Mouse (Mus musculus): ENCODE results near the gene Arl15.
"Not testable (repeated sequence)": the region's sequence is repeated elsewhere in the genome, so short reads cannot be mapped to it uniquely, and the experiment has no call there.

Gene Arl15

DNA sequence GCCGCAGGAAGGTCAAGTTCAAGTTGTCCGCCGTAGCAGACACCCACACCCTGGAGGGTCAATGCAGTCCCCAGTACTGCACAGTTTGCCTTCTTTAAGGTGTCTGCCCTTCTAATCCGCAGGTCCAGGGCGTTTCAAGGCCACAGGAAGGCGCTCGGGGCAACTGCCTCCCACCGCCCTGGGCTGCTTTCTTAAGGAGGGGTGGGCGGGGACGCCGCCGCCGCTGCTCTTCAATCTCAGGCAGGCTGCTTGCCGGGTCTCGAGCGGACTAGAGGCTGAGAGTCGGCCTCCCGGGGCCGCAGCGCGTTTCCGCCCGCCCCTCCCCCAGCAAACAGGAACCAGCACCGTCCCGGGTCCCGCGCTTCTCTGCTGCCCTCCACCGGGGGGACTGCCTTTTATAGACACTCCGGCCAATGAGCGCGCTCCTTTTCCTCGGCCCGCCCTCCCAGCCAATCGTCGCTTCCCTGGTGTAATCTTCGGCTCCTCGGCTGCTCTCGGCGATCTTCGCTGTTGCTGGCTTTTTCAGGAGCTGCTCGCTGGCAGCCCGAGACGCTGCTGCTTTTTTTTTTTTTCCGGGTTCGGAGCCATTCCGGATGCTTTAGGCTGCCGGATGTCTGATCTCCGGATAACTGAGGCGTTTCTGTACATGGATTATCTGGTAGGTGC, at the start of gene Arl15:
Arl15 (plus strand) TSS at position 467 of the 666 bp plus-strand sequence.
- peak; percentile 97 for DNase-seq (ENCODE audit: low read depth, low spot score)

DNA sequence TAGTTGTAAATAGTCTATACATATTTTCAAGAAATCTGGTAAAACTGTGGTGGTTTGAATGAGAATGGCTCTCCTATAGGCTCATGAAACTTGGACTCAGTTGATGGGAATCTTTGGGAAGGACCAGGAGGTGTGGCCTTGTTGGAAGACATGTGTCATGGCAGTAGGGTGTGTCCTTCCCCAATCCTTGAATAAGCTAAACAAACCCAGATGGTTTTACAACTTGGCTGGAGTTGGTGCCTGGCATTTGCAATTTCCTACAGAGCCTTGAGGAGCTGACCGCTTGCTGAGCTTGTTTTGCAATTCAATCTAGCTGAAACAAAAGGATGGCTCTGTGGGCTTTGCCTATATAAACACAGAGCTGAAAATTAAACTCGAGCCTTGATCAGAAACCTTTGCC, 49.0 kb upstream of the Arl15 start:
- no peak for DNase-seq (ENCODE audit: low read depth, low spot score)

DNA sequence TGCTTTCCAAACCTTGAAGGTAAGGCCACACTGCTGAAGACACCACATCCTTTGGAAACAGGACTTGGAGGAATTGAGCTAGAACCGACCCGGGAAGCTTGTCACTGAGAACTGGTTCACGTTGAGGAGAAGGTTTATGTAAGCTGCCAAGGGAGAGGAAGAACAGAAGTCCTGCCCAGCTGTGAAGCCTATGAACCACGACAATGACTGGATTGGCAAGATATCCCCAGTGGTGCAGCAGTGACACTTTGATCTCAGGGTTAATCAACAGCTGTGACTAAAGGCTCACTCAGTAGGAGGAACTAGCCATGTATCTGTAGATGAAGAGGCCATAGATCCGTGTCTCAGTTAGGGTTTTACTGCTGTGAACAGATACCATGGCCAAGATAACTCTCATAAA, 43.5 kb upstream of the Arl15 start:
- DNase-seq (ENCODE audit: low read depth, low spot score): no peak

DNA sequence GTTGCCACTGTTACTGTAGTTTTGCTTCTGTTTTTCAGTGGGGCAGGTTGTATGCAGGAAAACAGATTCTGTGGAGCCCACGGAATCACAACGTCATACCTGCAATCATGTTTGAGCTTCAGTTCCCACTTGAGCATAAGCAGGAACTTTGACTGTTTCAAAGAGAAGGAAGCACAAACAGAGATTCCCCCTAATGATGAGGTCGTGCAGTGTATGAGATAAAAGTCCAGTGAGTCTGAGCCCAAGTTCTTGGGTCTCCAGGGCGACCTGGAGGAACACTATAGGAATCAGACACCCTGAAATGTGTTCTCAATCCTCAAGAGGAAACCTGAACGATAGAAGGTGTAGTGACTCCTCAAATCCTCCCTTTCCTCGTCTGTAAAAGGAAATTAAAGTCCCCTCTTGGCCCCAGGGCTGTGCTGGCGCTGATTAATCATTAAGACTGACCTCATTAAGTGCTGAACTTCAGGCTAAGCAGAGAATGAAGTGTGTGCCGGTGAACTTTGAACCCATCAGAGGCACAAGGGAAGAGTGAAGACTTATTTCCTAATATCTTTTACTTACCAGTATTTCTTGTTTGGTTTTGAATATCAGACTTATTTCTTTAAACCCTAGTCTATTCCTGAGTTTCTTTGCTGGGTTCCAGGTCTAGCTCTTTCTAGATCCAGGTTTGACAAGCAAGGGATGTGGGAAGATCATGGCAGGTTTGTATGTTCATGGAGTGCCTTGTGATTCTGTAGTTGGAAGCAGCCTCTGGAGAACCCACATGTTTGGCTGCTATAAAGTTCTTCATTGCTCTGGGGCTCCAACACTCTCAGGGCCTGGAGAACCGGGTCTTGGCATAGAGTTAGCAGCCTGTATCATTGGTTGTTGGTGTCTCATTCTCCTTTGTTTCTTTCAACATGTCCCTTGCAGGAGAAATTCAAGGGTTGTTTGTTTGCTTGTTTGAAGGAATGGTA, 39.3 kb upstream of the Arl15 start:
- DNase-seq (ENCODE audit: low read depth, low spot score): no peak

DNA sequence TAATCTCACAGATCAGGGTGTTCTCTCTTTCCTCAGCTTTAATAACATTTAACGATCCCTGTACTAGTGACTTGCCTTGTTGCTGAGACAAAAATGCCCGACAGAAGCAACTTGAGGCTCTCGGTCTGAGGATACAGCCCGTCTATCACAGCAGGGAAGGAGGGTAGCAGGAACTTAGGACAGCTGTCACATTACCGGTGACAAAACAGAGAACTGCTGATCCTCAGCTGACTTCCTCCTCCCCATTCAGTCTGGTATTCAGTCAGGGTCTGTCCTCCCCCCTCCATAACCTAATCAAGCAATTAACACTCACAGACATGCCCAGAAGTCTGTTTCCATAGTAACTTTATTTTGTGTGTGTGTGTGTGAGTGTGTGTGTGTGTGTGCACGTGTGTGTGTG, 38.5 kb upstream of the Arl15 start:
- DNase-seq (ENCODE audit: low read depth, low spot score): no peak

DNA sequence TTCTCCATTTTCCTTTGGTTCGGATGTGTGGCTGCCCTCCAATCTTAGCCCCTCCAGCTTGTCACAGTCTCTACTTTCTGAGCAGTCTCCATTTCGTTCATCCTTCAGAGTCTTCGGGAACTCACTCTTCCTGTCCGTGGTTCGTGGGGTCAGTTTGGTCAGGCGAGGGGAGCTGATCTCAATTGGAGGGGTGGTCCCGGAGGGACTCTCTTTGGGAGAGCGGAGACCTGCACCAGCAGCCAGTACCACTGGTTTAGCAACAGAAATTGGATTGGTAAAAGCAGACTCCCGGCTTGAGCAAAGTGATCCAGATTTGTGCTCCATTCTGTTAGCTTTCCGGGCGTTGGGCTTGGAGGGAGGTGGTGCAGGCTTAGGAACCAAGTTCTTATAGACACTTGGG, 32.6 kb upstream of the Arl15 start:
- no peak for DNase-seq (ENCODE audit: low read depth, low spot score)

DNA sequence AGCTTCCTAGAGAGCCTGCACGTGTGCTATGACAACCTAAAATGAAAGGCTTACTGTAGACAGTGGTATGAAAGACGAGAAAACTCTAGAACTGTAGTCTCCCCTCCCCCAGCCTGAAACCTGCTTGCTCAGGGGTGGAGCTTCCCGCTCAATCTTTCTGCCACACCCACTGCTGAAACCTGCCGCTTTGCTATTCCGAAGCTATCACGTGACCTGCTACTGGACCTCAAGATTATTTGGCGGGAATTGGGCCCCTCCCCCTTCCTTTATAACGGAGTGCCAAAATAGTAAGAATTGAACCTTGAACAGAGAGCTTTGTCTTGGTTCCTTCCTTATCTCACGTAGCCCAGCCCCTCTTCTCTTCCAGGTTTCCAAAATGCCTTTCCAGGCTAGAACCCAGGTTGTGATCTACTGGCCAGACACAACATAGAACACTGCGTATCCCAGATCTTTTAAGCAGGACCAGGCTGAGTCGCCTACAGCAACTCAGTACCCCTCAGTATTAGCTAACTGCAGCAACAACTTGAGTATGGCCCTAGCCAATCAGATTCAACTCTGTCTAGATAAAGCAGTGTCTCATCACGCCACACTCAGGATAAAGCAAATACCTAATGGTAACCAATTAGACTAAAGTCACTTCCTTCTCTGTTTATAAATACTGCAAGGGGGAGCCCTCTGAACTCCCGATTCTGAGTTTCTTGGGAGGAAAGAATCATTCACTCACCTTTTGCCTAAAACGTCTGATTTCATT, 31.4 kb upstream of the Arl15 start:
- no peak for DNase-seq (ENCODE audit: low read depth, low spot score)

DNA sequence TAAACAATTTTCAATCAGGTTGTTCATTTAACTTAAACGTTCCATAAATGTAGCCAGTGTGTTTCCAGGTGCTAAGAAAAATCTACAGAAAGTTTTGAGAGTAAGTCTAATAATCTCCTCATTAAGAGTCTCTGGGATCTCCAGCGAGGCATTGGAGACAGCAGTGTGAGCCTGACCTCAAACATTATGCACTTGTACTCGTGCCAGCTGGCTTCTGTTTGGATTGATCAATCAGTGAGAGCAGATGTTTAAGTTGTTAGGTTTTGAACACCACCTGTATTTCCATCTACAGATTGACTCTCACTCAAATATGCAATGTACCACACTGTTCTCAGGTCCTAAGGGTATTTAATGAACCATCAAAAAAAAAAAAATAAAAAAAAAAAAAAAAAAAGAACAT, 28.9 kb upstream of the Arl15 start:
- no peak for DNase-seq (ENCODE audit: low read depth, low spot score)

DNA sequence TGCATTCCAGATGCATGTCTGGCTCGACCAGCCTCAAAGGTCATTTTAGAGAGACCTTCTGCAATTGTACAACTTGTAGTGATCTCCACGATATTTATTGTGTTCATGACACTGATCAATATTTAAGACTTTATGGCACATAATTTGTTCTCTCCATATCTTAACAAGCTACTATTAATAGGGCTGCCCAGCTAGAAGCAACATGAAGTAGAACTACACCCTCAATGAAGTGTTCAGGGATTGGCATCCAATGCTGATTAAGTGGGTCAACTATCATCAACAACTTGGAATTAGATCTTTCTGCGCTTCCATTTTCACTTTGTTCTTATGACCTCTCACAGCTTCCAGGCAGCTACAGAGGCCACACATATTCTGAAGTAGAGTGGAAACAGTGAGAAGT, 24.5 kb upstream of the Arl15 start:
- no peak for DNase-seq (ENCODE audit: low read depth, low spot score)

DNA sequence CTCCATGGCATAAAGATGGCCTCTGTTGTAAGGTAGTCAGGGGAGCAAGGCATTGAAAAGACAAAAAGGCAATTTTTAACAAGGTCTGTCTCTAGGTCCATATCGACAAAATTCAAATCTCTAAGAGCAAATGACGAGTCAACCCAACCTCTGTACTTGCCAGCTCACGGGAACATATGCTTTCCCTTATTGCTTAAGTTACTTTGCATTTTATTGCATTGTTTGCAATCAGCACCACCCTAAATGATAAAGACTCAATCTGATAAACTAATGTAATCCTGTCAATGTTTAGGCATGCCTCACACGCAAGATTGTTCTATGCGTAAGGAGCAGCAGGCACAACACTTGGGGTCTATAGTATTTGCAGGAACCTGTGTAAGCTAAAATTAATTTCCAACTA, 24.0 kb upstream of the Arl15 start:
- DNase-seq (ENCODE audit: low read depth, low spot score): no peak

DNA sequence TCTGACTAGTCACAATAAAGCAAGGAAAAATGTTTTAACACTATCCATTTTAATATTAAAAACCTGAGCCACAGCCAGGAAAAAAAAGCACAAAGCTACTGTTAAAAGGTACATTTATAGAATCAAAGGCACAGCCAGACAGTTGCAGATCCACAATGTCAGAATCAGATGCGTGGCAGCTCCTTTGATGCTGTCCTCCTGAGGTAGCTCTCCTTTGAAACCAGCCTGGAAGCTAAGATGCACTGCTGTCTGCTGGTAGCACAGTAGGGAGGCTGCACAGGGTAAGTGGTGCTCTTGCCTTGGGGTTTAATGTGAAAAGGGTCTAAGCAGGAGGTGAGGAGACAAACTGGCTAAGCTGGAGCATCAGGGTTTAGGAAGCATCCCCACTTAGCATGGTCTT, 23.0 kb upstream of the Arl15 start:
- DNase-seq (ENCODE audit: low read depth, low spot score): no peak

DNA sequence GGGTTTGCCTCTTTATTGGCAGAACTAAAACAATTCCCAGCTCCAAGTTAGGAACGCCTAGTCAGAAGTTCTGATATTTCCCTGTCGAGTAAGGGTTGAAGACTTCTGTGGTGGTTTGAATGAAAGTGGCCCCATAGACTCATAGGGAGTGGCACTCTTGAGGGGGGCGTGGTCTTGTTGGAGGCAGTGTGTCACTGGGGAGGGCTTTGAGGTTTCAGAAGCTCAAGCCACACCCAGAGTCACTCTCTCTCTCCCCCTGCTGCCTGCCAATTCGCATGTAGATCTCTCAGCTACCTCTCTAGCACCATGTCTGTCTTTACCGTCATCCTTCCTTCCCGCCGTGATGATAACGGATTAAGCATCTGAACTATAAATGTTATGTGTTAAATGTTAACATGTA, 19.5 kb upstream of the Arl15 start:
- no peak for DNase-seq (ENCODE audit: low read depth, low spot score)

DNA sequence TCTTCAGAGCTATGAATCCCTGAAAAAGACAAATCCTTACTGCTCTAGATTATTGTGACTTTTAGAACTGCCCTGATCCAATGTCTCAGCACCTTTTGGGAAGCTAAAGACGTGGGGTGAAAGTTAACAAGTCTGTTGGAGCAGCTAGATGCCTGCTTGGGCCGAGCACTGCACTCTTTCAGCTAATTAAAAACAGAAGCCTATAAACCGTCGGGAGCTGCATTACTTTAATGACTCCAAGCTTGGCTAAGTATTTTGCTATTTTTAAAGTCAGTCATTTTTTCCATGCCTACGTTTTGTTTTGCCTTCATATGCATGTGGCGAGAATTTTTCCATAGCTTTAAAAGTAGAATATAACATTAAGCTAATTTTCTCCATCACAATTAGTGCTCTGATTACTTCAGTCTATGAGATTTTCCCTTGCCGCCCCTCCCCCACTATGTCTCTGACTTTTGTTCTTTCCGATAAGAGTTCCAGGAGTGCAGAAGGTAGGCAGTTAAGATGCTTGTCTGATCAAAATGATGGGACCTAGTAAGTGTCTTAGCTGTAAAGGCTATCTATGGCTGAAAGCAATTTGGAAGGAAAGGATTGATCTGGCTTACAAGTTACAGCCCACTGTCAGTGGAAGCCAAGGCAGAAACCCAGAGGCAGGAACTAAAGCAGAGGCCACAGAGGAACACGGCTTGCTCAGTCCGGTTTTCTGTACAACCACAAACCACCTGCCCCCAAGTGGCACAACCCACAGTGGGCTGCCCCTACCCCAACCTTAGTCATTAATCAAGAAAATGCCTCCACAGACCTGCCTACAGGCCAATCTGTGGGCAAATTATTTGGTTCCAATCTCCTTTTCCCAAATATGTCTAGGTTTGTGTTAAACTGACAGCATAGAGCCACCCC, 18.8 kb upstream of the Arl15 start:
- DNase-seq (ENCODE audit: low read depth, low spot score): no peak

DNA sequence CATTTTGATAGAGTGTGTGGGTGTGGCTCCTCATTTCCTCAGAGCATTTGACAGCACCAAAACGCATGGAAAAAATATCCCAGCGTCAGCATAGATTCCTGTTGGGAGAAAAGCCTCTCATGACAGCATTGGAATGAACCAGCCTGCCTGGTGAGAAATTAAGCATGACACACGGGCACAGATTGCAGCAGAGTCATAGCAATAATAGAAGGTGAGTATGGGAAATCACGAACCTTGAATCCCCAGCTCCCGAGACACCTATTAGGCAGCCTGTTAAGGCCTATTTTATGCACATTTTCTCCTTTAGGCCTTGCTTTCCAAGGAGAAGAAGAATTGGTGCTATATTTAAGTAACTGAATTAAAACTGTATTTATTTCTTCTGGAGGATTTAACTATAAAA, 8.5 kb upstream of the Arl15 start:
- DNase-seq (ENCODE audit: low read depth, low spot score): no peak

DNA sequence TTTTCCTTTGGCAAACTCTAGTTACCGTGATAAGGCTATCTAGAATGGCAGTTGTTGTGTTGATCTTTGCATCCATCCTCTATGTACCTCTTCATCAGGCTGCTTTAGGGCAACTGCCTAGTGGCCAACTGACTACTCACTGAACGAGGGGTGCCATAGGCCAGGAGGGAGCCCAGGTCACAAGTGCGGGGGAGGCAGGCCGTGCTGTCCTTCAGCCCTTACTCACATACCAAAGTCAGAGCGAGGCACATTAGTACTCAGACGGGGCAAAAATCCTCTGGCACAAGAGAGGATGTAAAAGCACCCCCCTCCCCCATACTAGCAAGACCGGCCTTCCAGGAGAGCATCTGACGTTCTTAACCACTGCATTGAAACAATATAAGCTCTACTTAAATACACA, 7.2 kb upstream of the Arl15 start:
- DNase-seq (ENCODE audit: low read depth, low spot score): no peak

DNA sequence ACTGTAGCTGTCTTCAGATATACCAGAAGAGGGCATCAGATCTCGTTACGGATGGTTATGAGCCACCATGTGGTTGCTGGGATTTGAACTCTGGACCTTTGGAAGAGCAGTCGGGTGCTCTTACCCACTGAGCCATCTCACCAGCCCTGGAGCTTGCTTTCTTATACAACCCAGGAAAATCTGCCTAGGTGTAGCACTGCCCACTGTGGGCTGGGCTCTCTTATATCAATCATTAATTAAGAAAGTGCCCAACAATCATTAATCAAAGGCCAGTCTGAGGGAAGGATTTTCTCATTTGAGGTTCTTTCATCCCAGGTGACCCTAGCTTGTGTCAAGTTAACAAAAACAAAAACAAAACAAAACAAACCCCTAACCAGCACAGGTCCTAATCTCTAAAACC, 4.3 kb upstream of the Arl15 start:
- not testable (repeated sequence) for DNase-seq (ENCODE audit: low read depth, low spot score)

DNA sequence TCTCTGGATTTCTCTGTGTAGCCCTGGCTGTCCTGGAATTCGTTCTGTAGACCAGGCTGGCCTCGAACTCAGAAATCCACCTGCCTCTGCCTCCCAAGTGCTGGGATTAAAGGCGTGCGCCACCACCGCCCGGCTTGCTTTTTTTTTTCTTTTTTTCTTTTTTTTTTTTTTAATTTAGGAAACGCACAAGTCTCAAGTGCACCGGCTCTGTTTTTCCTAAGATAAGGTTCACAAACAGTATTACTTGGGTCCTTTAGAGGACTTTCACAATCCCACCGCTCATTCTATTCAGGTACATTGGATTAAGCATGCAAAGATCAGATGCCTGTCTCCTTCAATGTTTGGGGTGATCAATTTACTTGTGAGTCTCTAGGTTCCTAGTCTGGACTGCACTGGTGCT, 668 bp upstream of the Arl15 start:
- DNase-seq (ENCODE audit: low read depth, low spot score): no peak

DNA sequence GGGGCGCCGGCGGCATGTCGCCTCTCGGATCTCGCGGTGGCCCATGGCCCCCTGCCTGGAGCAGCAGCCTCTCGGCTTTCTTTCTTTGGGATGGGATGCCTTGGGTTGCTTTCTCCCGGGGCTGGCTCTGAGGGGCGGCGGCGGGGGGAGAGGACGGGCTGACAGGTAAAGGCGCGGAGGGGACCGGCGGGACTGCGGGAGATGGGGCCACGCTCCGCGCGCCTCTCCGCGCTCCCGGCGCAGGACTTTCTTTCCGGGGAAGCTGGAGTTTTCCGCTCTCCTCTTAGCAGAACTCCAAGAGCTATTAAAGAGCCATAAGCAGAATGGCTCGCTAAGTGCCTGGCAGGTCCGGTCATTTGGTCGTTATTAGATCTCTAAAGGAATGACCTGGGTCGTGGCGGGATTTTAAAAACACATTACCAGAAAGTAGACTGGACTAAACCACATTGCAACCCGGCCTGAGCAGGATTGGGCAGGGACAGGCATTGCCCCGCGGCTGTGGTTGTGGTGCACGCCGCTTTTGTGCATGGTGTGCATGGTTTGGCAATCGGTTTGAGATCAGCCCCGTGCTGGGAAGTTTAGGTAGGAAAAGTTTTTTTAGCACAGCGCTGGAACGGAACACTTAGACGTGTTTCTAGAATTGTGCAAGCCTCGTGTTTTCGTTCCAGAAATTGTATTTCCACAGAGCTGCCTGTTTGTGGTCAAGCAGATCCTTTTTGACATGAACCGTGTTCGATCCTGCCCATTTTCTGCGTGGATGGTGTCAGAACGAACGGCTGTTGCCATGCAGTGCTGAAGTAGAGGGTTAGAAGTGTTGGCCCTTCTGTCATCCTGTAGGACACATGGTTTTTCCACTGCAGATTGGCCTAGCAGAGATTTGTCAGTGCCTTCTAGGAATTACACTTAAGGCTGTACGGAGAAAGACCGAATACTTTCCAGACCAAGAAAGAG, 675 bp downstream of the Arl15 start:
- peak; percentile 10 for DNase-seq (ENCODE audit: low read depth, low spot score)

DNA sequence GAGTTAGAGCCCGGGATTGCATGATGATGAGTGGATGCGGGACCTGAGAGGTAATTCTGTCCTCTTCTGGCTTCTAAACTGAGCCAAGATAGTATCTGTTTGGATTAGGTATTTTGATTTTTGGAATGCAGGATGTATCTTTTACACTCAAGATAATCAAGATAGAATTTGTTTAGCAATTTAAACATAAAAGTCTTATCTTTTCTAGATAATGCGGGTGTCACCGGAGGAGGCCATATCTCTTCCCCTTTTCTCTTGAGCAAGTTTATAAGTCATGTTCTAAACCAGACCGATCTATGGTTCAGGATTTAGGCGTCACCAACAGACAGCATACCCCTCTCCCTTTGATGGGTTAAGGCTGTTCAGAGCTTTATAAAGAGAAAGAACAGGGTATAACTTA, 3.1 kb downstream of the Arl15 start:
- no peak for DNase-seq (ENCODE audit: low read depth, low spot score)

DNA sequence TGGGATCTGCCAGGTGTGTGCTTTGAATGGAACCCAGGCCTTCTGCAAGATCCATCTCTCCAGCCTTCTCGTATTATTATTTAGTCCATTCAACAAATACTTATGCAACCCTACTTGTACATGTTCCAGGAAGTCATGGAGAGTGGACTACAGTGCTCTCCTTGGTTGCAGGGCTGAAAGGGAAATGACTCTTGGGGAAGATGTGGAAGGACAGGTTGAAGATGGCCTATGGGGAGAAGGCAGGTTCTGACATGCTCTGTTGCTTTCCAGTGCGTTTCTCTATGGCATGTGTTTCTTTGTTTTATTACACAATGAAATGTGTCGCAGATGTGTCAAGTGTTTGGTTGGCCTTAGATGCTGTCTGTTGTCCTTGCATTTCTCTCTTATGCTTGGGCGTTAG, 5.1 kb downstream of the Arl15 start:
- no peak for DNase-seq (ENCODE audit: low read depth, low spot score)

Measured in skeletal muscle tissue, adult 2 months (tissue).